Mouse (Mus musculus) thymus, postnatal 0 days (tissue): Measurements from ENCODE around the gene Vps13c. TPM values are rescaled to one million over a fixed set of nuclear protein-coding genes. Genes with fewer than 3 reads are reported as not detected.
A peak's percentile ranks its signal among the peaks of the same experiment; 100 is the strongest.

ENCODE experiments used
- DNase-seq: peaks from one replicate; pipeline ENCODE4 v3.0.0-alpha.2; 2015; ENCODE audit warnings: low spot score
- polyA plus RNA-seq: library from polyadenylated mRNA; unstranded; fragments of >200 nt; fragmentation: Nextera tagmentation; extraction: Ambion mirVana; gene quantifications from 2 replicates; pipeline ENCODE4 v1.2.1, GENCODE M21; 2015

The Vps13c gene
- polyA plus RNA-seq, 1 experiment from 2014 or later, result 9.9 TPM

GRCm38 (mm10) chr9:68014991-68015396 is 174.8 kb downstream of the Vps13c start:
- peak; percentile 46 for DNase-seq

- no peak for DNase-seq
These were observed 176.2 kb downstream of the Vps13c start for GRCm38 (mm10) chr9:68016255-68016954.

DNA sequence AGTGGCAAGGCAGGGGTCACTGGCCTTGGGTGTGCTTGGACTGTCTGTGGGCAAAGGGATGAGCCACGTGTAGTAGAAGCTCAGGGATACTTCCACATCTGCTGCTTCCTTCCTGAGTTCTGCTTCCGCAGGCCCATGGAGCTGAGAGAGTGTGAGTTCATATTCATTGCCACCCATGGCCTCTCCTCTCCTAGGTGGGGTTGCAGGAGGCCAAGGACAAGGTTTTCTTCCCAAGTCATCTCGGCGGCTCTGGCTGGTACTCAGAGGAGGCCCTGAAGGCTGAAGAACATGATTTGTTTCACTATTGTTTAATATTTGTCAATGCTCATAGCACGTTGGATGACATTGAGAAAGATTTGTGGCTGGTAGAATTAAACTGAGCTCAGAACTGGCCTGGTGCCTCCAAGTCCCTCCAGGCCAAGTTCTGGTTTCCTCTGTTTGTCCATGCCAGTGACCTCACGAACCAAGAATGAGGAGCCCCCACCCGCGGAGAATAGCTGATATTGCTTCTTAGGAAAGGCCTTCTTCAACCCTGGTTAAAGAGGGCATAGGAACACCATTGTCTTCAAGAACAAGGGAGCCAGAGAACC is 180.7 kb downstream of the Vps13c start:
- DNase-seq, result no peak

DNA sequence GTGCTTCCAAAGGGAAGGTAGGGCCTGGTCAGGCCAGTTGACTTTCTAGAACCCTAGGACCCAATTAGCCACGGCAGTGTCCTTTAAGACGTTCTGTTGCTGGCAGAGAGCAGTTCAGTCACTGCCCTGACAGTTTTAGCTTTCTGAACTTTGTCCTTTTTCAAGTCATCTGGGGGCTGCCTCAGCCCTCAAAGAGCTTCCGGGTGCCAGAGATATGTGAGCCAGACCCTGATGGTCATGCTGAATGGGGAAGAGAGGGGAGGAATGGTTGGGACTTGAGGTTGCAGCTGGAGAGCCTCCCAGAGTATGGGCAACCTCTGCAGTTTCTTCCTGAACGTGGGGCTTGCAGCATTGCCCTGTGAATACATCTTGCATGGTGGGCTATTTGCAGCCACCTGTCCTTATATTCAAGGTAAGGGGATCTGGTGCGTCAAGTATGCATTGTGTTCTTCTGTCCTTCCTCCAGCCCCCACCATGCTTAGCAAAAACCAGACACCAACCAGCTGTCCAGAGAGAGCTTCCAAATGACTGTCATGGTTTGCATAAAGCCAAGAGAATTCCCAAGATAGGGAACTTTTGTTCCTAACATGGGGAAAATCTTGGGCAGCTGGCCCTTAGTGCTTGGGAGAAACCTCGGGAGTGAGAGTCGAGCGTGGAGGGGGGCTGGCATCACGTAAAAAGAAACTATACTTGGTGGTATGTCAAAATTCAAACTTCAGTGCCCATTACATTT is 182.3 kb downstream of the Vps13c start:
- DNase-seq, result no peak

DNA sequence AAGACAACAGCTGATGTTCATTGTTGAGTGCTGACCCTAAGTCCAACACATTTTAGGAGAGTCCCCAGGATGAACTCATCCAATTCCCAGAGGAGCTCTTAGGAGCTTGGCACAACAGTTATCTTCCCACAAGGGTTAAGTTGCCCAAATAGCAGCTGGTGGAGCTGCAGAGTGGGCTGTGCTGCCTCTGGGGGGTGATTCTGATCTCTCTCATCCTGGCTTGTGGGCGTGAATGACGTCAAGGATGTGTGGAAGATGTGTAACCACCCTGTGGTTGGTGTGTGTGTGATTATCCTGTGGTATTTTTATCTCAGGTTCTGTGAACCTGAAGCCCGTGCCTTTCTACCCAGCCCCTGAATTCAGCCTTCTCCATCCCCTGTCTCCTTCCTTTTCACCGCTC is 188.4 kb downstream of the Vps13c start:
- peak; percentile 12 for DNase-seq

- no peak for DNase-seq
These were observed 193.6 kb downstream of the Vps13c start for GRCm38 (mm10) chr9:68033771-68034170.

Other genes with a start within 250 kb of the Vps13c start
- 0.09 and 0.47 TPM in 2 replicates for gene C2cd4b, start 81.0 kb upstream of the Vps13c start, polyA plus RNA-seq
- 0.09 TPM in 1 of 2 replicates, not detected in the other for gene C2cd4a, start 8.1 kb upstream of the Vps13c start, polyA plus RNA-seq